Mouse (Mus musculus) embryonic fibroblast, embryonic 13.5 days (primary cell): Measurements from ENCODE around the gene Fam107b.

Source experiments
- CTCF ChIP-seq: IDR thresholded peaks from 2 replicates; pipeline ENCODE4 v1.5.1; 2011; ENCODE audit warnings: mild to moderate bottlenecking, control low read depth, low read length, moderate library complexity, borderline replicate concordance; ENCODE audit not compliant: insufficient read depth
- POLR2A ChIP-seq: IDR thresholded peaks from 2 replicates; pipeline ENCODE4 v1.6.1; 2011; ENCODE audit warnings: low read depth, mild to moderate bottlenecking, control low read depth, low read length, moderate library complexity

DNA sequence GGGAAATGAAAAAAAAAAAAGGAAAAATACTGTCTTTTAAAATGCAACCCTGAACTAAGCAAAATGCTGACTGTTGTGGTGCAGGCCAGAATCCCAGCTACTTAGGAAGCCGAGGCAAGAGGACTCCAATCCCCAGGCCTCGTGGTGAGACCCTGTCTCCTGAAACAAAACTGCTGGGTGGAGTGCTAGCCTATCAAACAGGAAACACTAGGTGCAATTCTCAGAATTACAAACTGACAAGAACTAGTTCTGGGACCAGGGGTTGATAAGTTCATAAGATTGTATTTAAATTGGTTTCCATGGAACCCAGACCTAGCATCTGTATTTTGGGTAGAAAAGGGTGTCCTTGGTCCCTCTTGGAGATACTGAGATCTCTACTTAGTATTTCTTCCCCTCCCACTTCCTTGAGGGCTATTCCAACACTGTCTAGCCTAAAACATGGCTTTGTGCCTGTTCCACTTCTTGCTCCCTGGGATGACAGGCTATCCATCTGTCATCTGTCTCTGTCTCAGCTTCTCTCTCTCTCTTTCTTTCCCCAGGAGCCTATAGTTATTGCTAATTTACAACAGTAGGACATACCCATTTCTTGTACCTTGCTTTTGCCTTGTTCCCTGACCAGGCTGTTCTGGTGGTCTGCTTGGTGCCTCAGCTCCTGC, 24.5 kb downstream of the Fam107b start:
- TF ChIP-seq CTCF, result no peak
- TF ChIP-seq POLR2A, result no peak
